Mouse (Mus musculus) neural tube, embryonic 13.5 days (tissue): Measurements from ENCODE around the gene Prickle2. TPM values are rescaled to one million over a fixed set of nuclear protein-coding genes. Genes with fewer than 3 reads are reported as not detected.

Experiments used
- ATAC-seq: fragments of 200-750 bp; cut with Nextera tagmentation; 2 replicates; pipeline ENCODE4 v1.8.0; 2017; ENCODE audit warnings: low read depth, mild to moderate bottlenecking, moderate TSS enrichment, moderate library complexity
- H3K27ac ChIP-seq: fragments of 300-500 bp; sonication (generic); replicated peaks from 2 replicates; pipeline ENCODE4 v1.5.1; 2015; ENCODE audit warnings: moderate library complexity, mild to moderate bottlenecking, inconsistent platforms
- H3K27me3 ChIP-seq: fragments of 300-500 bp; sonication (generic); 2 replicates; pipeline ENCODE4 v1.6.1; 2015; ENCODE audit warnings: mild to moderate bottlenecking, inconsistent platforms
- H3K36me3 ChIP-seq: fragments of 300-500 bp; sonication (generic); 2 replicates; pipeline ENCODE4 v1.6.1; 2015; ENCODE audit warnings: mild to moderate bottlenecking, inconsistent platforms
- H3K4me1 ChIP-seq: fragments of 300-500 bp; sonication (generic); replicated peaks from 2 replicates; pipeline ENCODE4 v1.6.1; 2015; ENCODE audit warnings: inconsistent platforms
- H3K4me2 ChIP-seq: fragments of 300-500 bp; sonication (generic); 2 replicates; pipeline ENCODE4 v1.6.1; 2015; ENCODE audit warnings: inconsistent platforms, mild to moderate bottlenecking, moderate library complexity
- H3K4me3 ChIP-seq: fragments of 300-500 bp; sonication (generic); 2 replicates; pipeline ENCODE4 v1.5.1; 2015; ENCODE audit warnings: mild to moderate bottlenecking, inconsistent platforms
- H3K9ac ChIP-seq: fragments of 300-500 bp; sonication (generic); 2 replicates; pipeline ENCODE4 v1.6.1; 2015; ENCODE audit warnings: moderate library complexity, mild to moderate bottlenecking, inconsistent platforms
- H3K9me3 ChIP-seq: fragments of 300-500 bp; sonication (generic); 2 replicates; pipeline ENCODE4 v1.6.1; 2016; ENCODE audit warnings: inconsistent platforms
- WGBS: fragments of 180-500 bp; shearing (Covaris S2); methylation state at CpG from one replicate; pipeline ENCODE4 v1.1.7; 2015; 5-methylcytosine and 5-hydroxymethylcytosine counted together
- polyA plus RNA-seq: library from polyadenylated mRNA; unstranded; fragments of >200 nt; fragmentation: Nextera tagmentation; extraction: Ambion mirVana; gene quantifications from 2 replicates; pipeline ENCODE4 v1.2.1, GENCODE M21; 2015

Gene Prickle2
- polyA plus RNA-seq, 1 experiment from 2014 or later: 12.3 TPM

- no peaks in the 10 kb centered on the region for H3K9me3 ChIP-seq
- 83% methylated on average over 7 of the region's 7 CpGs for WGBS
- no peak overlapping the region for H3K27ac ChIP-seq
- H3K36me3 ChIP-seq: peaks cover 19% of the 10 kb centered on the region
- H3K4me3 ChIP-seq: no peak overlapping the region
- no peaks in the 10 kb centered on the region for H3K27me3 ChIP-seq
- no peak overlapping the region for H3K4me2 ChIP-seq
- H3K4me1 ChIP-seq: peaks cover 16% of the 10 kb centered on the region; the same call in 1 of the 2 replicates
- ATAC-seq: no peak
- H3K9ac ChIP-seq: no peak overlapping the region
Observed at GRCm38 (mm10) chr6:92425476-92425875, 280.5 kb downstream of the Prickle2 start.

- no peak overlapping the region for H3K9ac ChIP-seq
- H3K4me2 ChIP-seq: no peak overlapping the region
- H3K27ac ChIP-seq: no peak overlapping the region
- H3K36me3 ChIP-seq: peaks cover 24% of the 10 kb centered on the region
- WGBS: 87% methylated on average over 3 of the region's 3 CpGs
- no peaks in the 10 kb centered on the region for H3K9me3 ChIP-seq
- no peak for ATAC-seq
- no peaks in the 10 kb centered on the region for H3K27me3 ChIP-seq
- no peak overlapping the region for H3K4me3 ChIP-seq
- peaks cover 16% of the 10 kb centered on the region; the same call in 1 of the 2 replicates for H3K4me1 ChIP-seq
Observed at GRCm38 (mm10) chr6:92424991-92425390, 281.0 kb downstream of the Prickle2 start.

- ATAC-seq: no peak
- H3K4me3 ChIP-seq: no peak overlapping the region
- WGBS: 51% methylated on average over 11 of the region's 11 CpGs
- peaks cover 10% of the 10 kb centered on the region; the same call in 1 of the 2 replicates for H3K4me1 ChIP-seq
- H3K4me2 ChIP-seq: no peak overlapping the region
- H3K36me3 ChIP-seq: peaks cover 37% of the 10 kb centered on the region
- H3K9ac ChIP-seq: no peak overlapping the region
- no peak overlapping the region for H3K27ac ChIP-seq
- no peaks in the 10 kb centered on the region for H3K9me3 ChIP-seq
- H3K27me3 ChIP-seq: no peaks in the 10 kb centered on the region
Observed at GRCm38 (mm10) chr6:92422286-92422685, 283.7 kb downstream of the Prickle2 start.

GRCm38 (mm10) chr6:92420106-92420505 is 285.8 kb downstream of the Prickle2 start:
- peaks cover 5% of the 10 kb centered on the region for H3K4me1 ChIP-seq
- H3K27me3 ChIP-seq: no peaks in the 10 kb centered on the region
- H3K9me3 ChIP-seq: no peaks in the 10 kb centered on the region
- H3K4me3 ChIP-seq: no peak overlapping the region
- H3K27ac ChIP-seq: no peak overlapping the region
- no peak overlapping the region for H3K4me2 ChIP-seq
- H3K36me3 ChIP-seq: peaks cover 50% of the 10 kb centered on the region
- WGBS: 89% methylated on average over 12 of the region's 12 CpGs
- no peak overlapping the region for H3K9ac ChIP-seq
- ATAC-seq: no peak

GRCm38 (mm10) chr6:92415405-92415755 is 290.6 kb downstream of the Prickle2 start:
- Histone ChIP-seq H3K9ac (no peak overlapping the region), H3K27me3 (no peaks in the 10 kb centered on the region), H3K4me2 (no peak overlapping the region), H3K27ac (peak overlapping the region; percentile 64), H3K4me3 (no peak overlapping the region), H3K4me1 (peaks cover 20% of the 10 kb centered on the region), H3K36me3 (peaks cover 53% of the 10 kb centered on the region), H3K9me3 (no peaks in the 10 kb centered on the region)
- no peak; the same call in 1 of the 2 replicates for ATAC-seq
- whole genome bisulfite sequencing: 87% methylated on average over 7 of the region's 7 CpGs

- H3K4me2 ChIP-seq: no peak overlapping the region
- no peaks in the 10 kb centered on the region for H3K27me3 ChIP-seq
- no peaks in the 10 kb centered on the region for H3K9me3 ChIP-seq
- H3K4me3 ChIP-seq: no peak overlapping the region
- peaks cover 20% of the 10 kb centered on the region for H3K4me1 ChIP-seq
- peaks cover 53% of the 10 kb centered on the region for H3K36me3 ChIP-seq
- peak; percentile 91 for ATAC-seq
- WGBS: 32% methylated on average over 8 of the region's 8 CpGs
- peak overlapping the region; percentile 64 for H3K27ac ChIP-seq
- H3K9ac ChIP-seq: peak overlapping the region; percentile 38
Observed at GRCm38 (mm10) chr6:92414478-92415404, 291.2 kb downstream of the Prickle2 start.

- Histone ChIP-seq H3K9me3 (no peaks in the 10 kb centered on the region), H3K27ac (peak overlapping the region; percentile 64), H3K36me3 (peaks cover 51% of the 10 kb centered on the region), H3K4me1 (peaks cover 22% of the 10 kb centered on the region), H3K27me3 (no peaks in the 10 kb centered on the region), H3K4me3 (no peak overlapping the region), H3K9ac (0 out of 2 replicates have a peak overlapping the region, but pooled peaks have one; percentile 38), H3K4me2 (no peak overlapping the region)
- no peak for ATAC-seq
- WGBS: 67% methylated on average over 1 of the region's 1 CpGs
Observed at GRCm38 (mm10) chr6:92413982-92414381, 292.0 kb downstream of the Prickle2 start.

GRCm38 (mm10) chr6:92409788-92410187 is 296.2 kb downstream of the Prickle2 start:
- no peak overlapping the region for H3K4me3 ChIP-seq
- H3K27me3 ChIP-seq: no peaks in the 10 kb centered on the region
- H3K9me3 ChIP-seq: no peaks in the 10 kb centered on the region
- H3K9ac ChIP-seq: no peak overlapping the region
- H3K36me3 ChIP-seq: peaks cover 45% of the 10 kb centered on the region
- peaks cover 32% of the 10 kb centered on the region for H3K4me1 ChIP-seq
- no peak overlapping the region for H3K4me2 ChIP-seq
- ATAC-seq: no peak
- no peak overlapping the region for H3K27ac ChIP-seq
- 87% methylated on average over 3 of the region's 3 CpGs for WGBS

GRCm38 (mm10) chr6:92407259-92407658 is 298.7 kb downstream of the Prickle2 start:
- H3K4me2 ChIP-seq: no peak overlapping the region
- H3K36me3 ChIP-seq: peaks cover 53% of the 10 kb centered on the region
- H3K4me3 ChIP-seq: no peak overlapping the region
- ATAC-seq: peak; percentile 71; the same call in 1 of the 2 replicates
- 53% methylated on average over 5 of the region's 5 CpGs for WGBS
- peak overlapping the region; percentile 76 for H3K27ac ChIP-seq
- no peaks in the 10 kb centered on the region for H3K9me3 ChIP-seq
- H3K27me3 ChIP-seq: no peaks in the 10 kb centered on the region
- peaks cover 20% of the 10 kb centered on the region for H3K4me1 ChIP-seq
- no peak overlapping the region for H3K9ac ChIP-seq

DNA sequence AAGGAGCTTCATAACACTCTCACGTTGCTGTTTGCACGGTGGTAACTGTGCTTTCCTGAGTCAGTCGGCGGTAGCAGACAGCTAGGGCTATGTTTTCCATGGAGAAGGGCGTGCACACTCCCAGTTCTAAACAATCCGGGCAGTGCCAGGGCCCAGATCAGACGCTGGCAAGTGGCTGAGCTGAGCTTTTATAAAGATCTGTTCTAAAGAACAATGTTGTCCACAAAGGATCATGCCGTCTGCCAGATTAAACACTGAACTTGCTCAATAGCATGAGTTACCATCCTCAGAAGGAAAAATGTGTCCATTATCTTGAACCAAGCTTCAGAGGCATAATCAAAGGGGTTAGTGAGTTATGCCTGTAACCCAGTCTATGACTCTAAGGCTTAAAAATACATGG is 300.4 kb downstream of the Prickle2 start:
- no peaks in the 10 kb centered on the region for H3K27me3 ChIP-seq
- WGBS: 68% methylated on average over 8 of the region's 8 CpGs
- no peaks in the 10 kb centered on the region for H3K9me3 ChIP-seq
- no peak for ATAC-seq
- peaks cover 42% of the 10 kb centered on the region for H3K36me3 ChIP-seq
- H3K4me3 ChIP-seq: no peak overlapping the region
- no peak overlapping the region for H3K4me2 ChIP-seq
- H3K9ac ChIP-seq: no peak overlapping the region
- H3K4me1 ChIP-seq: peaks cover 20% of the 10 kb centered on the region
- no peak overlapping the region for H3K27ac ChIP-seq

DNA sequence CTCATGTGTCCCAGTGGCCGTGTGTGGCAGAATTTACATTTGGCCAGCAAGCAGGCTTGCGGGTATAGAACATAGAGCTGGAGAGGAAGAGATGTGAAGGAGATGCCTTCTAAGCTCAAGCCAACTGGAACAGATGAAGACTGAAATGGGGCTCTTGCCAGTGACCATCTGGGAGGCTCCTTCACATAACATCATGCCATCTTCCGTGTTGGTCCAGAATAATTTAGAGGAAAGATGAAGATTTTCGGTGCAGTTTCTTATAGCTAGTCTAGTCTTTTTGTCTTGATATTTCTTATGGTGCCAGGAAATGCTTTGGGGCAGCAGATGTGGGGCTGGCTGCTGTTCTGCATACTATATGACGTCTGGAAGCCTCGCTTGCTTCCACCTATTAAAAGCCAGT is 308.1 kb downstream of the Prickle2 start:
- no peak overlapping the region for H3K4me2 ChIP-seq
- peaks cover 7% of the 10 kb centered on the region for H3K4me1 ChIP-seq
- ATAC-seq: no peak
- H3K36me3 ChIP-seq: 0 out of 2 replicates have a peak, but pooled peaks cover 7% of the 10 kb centered on the region
- no peaks in the 10 kb centered on the region for H3K27me3 ChIP-seq
- no peak overlapping the region for H3K27ac ChIP-seq
- no peak overlapping the region for H3K4me3 ChIP-seq
- 90% methylated on average over 6 of the region's 6 CpGs for WGBS
- no peaks in the 10 kb centered on the region for H3K9me3 ChIP-seq
- no peak overlapping the region for H3K9ac ChIP-seq

DNA sequence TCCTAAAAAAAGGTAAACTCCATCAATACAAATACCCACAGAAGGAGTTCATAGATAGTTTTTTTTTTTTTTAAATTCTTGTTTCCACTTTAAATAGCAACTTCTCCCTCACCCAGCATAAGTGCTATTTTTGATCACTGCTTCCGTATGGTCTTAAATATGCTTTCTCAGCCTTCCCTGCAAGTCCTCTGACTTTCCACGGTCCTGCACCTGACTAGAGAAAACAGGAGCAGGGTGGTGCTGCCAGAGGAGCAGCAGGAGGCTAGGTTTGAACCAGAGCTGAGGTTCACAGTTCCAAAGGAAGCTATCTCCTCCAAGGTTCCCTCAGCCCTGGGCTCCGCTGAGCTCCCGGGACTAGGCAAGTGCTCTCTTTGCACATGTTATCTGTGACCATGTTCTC is 310.4 kb downstream of the Prickle2 start:
- no peak overlapping the region for H3K4me2 ChIP-seq
- no peak overlapping the region for H3K4me3 ChIP-seq
- H3K9ac ChIP-seq: no peak overlapping the region
- no peaks in the 10 kb centered on the region for H3K27me3 ChIP-seq
- 79% methylated on average over 4 of the region's 4 CpGs for WGBS
- H3K27ac ChIP-seq: no peak overlapping the region
- peaks cover 7% of the 10 kb centered on the region for H3K4me1 ChIP-seq
- H3K36me3 ChIP-seq: 0 out of 2 replicates have a peak, but pooled peaks cover 5% of the 10 kb centered on the region
- H3K9me3 ChIP-seq: no peaks in the 10 kb centered on the region
- ATAC-seq: no peak
